8 mouse cellular contexts compared by ENCODE assay signal in genomic region chr4:45107601-45108277, GRCm38 (mm10). TPM values are rescaled to one million over a fixed set of nuclear protein-coding genes. Genes with fewer than 3 reads are reported as not detected.
A peak's percentile ranks its signal among the peaks of the same experiment; 100 is the strongest.
DNase-seq lines count a peak whose midpoint lies in the region; ATAC-seq lines count a peak whose summit lies in the region.

Tomm5 (minus strand) TSS chr4:45108114.

- no peaks in the 10 kb centered on the region for H3K27me3 ChIP-seq in heart, embryonic 13.5 days (replicated peaks)
- H3K27me3 ChIP-seq in liver, embryonic 12.5 days (replicated peaks): no peaks in the 10 kb centered on the region
- no peaks in the 10 kb centered on the region for H3K27me3 ChIP-seq in stomach, embryonic 15.5 days (replicated peaks)

- peak; percentile 81 for ATAC-seq in heart, embryonic 13.5 days (ENCODE audit: extremely low read depth, insufficient number of reproducible peaks, low FRiP score, low TSS enrichment)
- peak; percentile 94 for ATAC-seq in liver, embryonic 12.5 days
- ATAC-seq in stomach, embryonic 15.5 days (ENCODE audit: insufficient read depth, low FRiP score, low read depth): peak; percentile 95

- 0 out of 2 replicates have a peak, but pooled peaks cover 6% of the 10 kb centered on the region for H3K4me1 ChIP-seq in brown adipose tissue, adult 24 weeks (ENCODE audit: control insufficient read depth, insufficient read depth, insufficient read length, low read length)
- H3K4me1 ChIP-seq in heart, embryonic 13.5 days: peaks cover 20% of the 10 kb centered on the region
- H3K4me1 ChIP-seq in liver, embryonic 12.5 days: peaks cover 31% of the 10 kb centered on the region
- peaks cover 9% of the 10 kb centered on the region for H3K4me1 ChIP-seq in stomach, embryonic 15.5 days

- peak within 1 kb of the TSS; percentile 98 for H3K4me3 ChIP-seq in brown adipose tissue, adult 24 weeks (ENCODE audit: insufficient read depth, low read depth, low read length)
- peak within 1 kb of the TSS; percentile 98 for H3K4me3 ChIP-seq in heart, embryonic 13.5 days
- H3K4me3 ChIP-seq in liver, embryonic 12.5 days: peak within 1 kb of the TSS; percentile 91
- peak within 1 kb of the TSS; percentile 97 for H3K4me3 ChIP-seq in stomach, embryonic 15.5 days (replicated peaks)

- H3K27ac ChIP-seq in brown adipose tissue, adult 24 weeks (replicated peaks; ENCODE audit: low read depth, low read length): peak within 1 kb of the TSS; percentile 85
- H3K27ac ChIP-seq in heart, embryonic 13.5 days (replicated peaks): peak within 1 kb of the TSS; percentile 73
- H3K27ac ChIP-seq in liver, embryonic 12.5 days: peak within 1 kb of the TSS; percentile 71
- H3K27ac ChIP-seq in stomach, embryonic 15.5 days: peak within 1 kb of the TSS; percentile 57

- peak within 1 kb of the TSS; percentile 99 for H3K9ac ChIP-seq in heart, embryonic 13.5 days
- peak within 1 kb of the TSS; percentile 86 for H3K9ac ChIP-seq in liver, embryonic 12.5 days
- H3K9ac ChIP-seq in stomach, embryonic 15.5 days: peak within 1 kb of the TSS; percentile 91

- H3K9me3 ChIP-seq in heart, embryonic 13.5 days: no peaks in the 10 kb centered on the region
- no peaks in the 10 kb centered on the region for H3K9me3 ChIP-seq in liver, embryonic 12.5 days (replicated peaks)
- no peaks in the 10 kb centered on the region for H3K9me3 ChIP-seq in stomach, embryonic 15.5 days

- H3K4me2 ChIP-seq in heart, embryonic 13.5 days: peak within 1 kb of the TSS; percentile 89
- peak within 1 kb of the TSS; percentile 90 for H3K4me2 ChIP-seq in liver, embryonic 12.5 days
- H3K4me2 ChIP-seq in stomach, embryonic 15.5 days: peak within 1 kb of the TSS; percentile 66

- under 1% methylated on average over 39 of the region's 39 CpGs for WGBS in heart, embryonic 13.5 days
- 2% methylated on average over 39 of the region's 39 CpGs for WGBS in liver, embryonic 12.5 days (ENCODE audit: insufficient replicate concordance)
- 0% methylated on average over 39 of the region's 39 CpGs for WGBS in stomach, embryonic 15.5 days

- H3K36me3 ChIP-seq in heart, embryonic 13.5 days: peaks cover 33% of the 10 kb centered on the region
- H3K36me3 ChIP-seq in liver, embryonic 12.5 days: peaks cover 32% of the 10 kb centered on the region
- H3K36me3 ChIP-seq in stomach, embryonic 15.5 days: no peaks in the 10 kb centered on the region

- peak; percentile 92 for DNase-seq in CD4-positive, CD25-positive, alpha-beta regulatory T cell, adult 2 months (ENCODE audit: low read depth, low spot score)
- DNase-seq in fat pad, adult 2 months (ENCODE audit: extremely low read depth, low read depth, low spot score): peak; percentile 80
- peak; percentile 93 for DNase-seq in kidney, postnatal 10 days
- peak; percentile 80 to 87 for DNase-seq in natural killer cell, adult 2 months (ENCODE audit: low spot score in 2 of 2)

RNA-seq across cellular contexts. Expression of gene Tomm5, which starts in this region (rescaled TPM):
- 316 and 377 TPM in 2 replicates for polyA plus RNA-seq in brown adipose tissue, adult 24 weeks (2012; ENCODE audit: insufficient read depth, insufficient read length, missing spikeins)
- polyA plus RNA-seq in heart, embryonic 13.5 days (2015; fragmentation: Nextera tagmentation; extraction: Ambion mirVana): 203 and 242 TPM in 2 replicates
- 271 and 276 TPM in 2 replicates for polyA plus RNA-seq in liver, embryonic 12.5 days (2016; fragmentation: Nextera tagmentation; extraction: Ambion mirVana)
- 279 and 306 TPM in 2 replicates for polyA plus RNA-seq in stomach, embryonic 15.5 days (2015; fragmentation: Nextera tagmentation; extraction: Ambion mirVana)

Comparison
In these comparisons a context has a peak if more than half of its experiments do, and no peak if none do; other contexts are left out.
1. Peak in every context shown above with its lines: DNase-seq, ATAC-seq, H3K4me3 ChIP-seq and H3K27ac ChIP-seq.